Mouse (Mus musculus): ENCODE measurements around the gene Sbk1.

GRCm38 (mm10) chr7:126284441-126284840, 12.0 kb downstream of the Sbk1 start:
- TF ChIP-seq POLR2A (IDR thresholded peaks at IDR 0.05; ENCODE audit: borderline replicate concordance, insufficient read depth, low read length), result no peak
- no peak for TF ChIP-seq CTCF (IDR thresholded peaks at IDR 0.05; ENCODE audit: borderline replicate concordance, insufficient read depth, low read depth, low read length)

Data from cerebellum, adult 2 months (tissue).